Mouse (Mus musculus): Measurements from ENCODE around the gene Reg3b.
"Not testable (repeated sequence)": the region's sequence is repeated elsewhere in the genome, so short reads cannot be mapped to it uniquely, and the experiment has no call there.

The Reg3b gene

GRCm38 (mm10) chr6:78370357-78370756 lies at the start of gene Reg3b:
Gene Reg3b (plus strand): TSS chr6:78370657.
- ATAC-seq (ENCODE audit: low TSS enrichment), result no peak

- peak; percentile 84 for ATAC-seq (ENCODE audit: low TSS enrichment)
Observed at GRCm38 (mm10) chr6:78327798-78328197, 42.7 kb upstream of the Reg3b start.

- ATAC-seq (ENCODE audit: low TSS enrichment), result no peak
Observed at GRCm38 (mm10) chr6:78329166-78329565, 41.3 kb upstream of the Reg3b start.

- ATAC-seq (ENCODE audit: low TSS enrichment), result peak; percentile 74
Observed at GRCm38 (mm10) chr6:78331919-78332569, 38.4 kb upstream of the Reg3b start.

- peak; percentile 99 for ATAC-seq (ENCODE audit: low TSS enrichment)
Observed at GRCm38 (mm10) chr6:78340296-78340695, 30.2 kb upstream of the Reg3b start.

- ATAC-seq (ENCODE audit: low TSS enrichment), result no peak
Observed at GRCm38 (mm10) chr6:78341689-78342088, 28.8 kb upstream of the Reg3b start.

GRCm38 (mm10) chr6:78361971-78362563 lies 8.4 kb upstream of the Reg3b start:
- ATAC-seq (ENCODE audit: low TSS enrichment), result no peak

- ATAC-seq (ENCODE audit: low TSS enrichment), result no peak
Observed at GRCm38 (mm10) chr6:78378765-78379164, 8.3 kb downstream of the Reg3b start, which contains the start of gene Reg3d. Gene Reg3d (minus strand): TSS chr6:78378865.

GRCm38 (mm10) chr6:78380409-78380808 lies 10.0 kb downstream of the Reg3b start, which contains the start of gene Reg3a:
Gene Reg3a (plus strand): TSS chr6:78380709.
- ATAC-seq (ENCODE audit: low TSS enrichment), result no peak

GRCm38 (mm10) chr6:78385609-78386008 lies 15.2 kb downstream of the Reg3b start:
- ATAC-seq (ENCODE audit: low TSS enrichment), result no peak

- not testable (repeated sequence) for ATAC-seq (ENCODE audit: low TSS enrichment)
Observed at GRCm38 (mm10) chr6:78395323-78395722, 24.9 kb downstream of the Reg3b start, which contains the start of gene Reg2. Gene Reg2 (plus strand): TSS chr6:78395623.

- ATAC-seq (ENCODE audit: low TSS enrichment), result not testable (repeated sequence)
Observed at GRCm38 (mm10) chr6:78422411-78422810, 52.0 kb downstream of the Reg3b start, which contains the start of gene Reg1. Gene Reg1 (plus strand): TSS chr6:78422711.

Measured in frontal cortex, adult (tissue).